Mouse (Mus musculus) ES-Bruce4 (cell line): ENCODE results near the gene Pum3.

ENCODE experiments used
- CTCF ChIP-seq: IDR thresholded peaks from one replicate; pipeline ENCODE4 v1.8.1; 2011; ENCODE audit warnings: low read depth, low read length
- EP300 ChIP-seq: IDR thresholded peaks from 2 replicates; pipeline ENCODE4 v1.6.1; 2011; ENCODE audit warnings: low read depth, low read length; ENCODE audit not compliant: insufficient read depth
- POLR2A ChIP-seq: IDR thresholded peaks from one replicate; pipeline ENCODE4 v1.8.1; 2011; ENCODE audit warnings: low read length; ENCODE audit not compliant: insufficient read depth

DNA sequence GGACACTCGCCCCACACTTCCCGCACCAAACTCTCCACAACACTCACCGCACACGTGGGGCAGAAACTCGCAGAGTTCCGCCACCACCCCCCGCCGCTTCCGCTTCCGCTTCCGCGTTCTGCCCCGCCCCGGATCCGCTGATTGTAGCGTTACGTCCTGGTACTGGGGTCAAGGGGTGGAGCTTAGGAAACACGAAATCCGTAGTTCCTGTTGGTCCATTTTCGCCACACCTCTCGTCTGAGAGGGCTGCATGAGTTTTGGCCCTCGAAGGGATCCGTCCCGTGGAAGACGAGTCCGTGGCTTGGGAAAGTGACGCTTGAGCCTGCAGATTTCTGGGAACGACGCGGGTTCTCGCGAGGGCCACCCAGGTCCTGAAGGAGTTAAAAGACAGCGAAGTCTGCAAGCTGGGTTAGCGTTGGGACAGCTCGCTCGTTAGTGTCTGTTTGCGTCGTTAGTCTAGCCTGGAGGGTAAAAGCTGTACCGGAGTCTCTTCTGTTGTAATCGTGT, at the start of gene Pum3:
- no peak for TF ChIP-seq CTCF
- TF ChIP-seq POLR2A: peak; percentile 52
- no peak for TF ChIP-seq EP300
